Mouse (Mus musculus) myocyte (in vitro differentiated cells): ENCODE measurements around the gene Pnrc2.

Experiments
- E2F4 ChIP-seq: IDR thresholded peaks from one replicate; pipeline ENCODE4 v1.6.1; 2011; ENCODE audit warnings: mild to moderate bottlenecking, control low read depth, moderate library complexity; ENCODE audit not compliant: insufficient read depth
- MAX ChIP-seq: IDR thresholded peaks from one replicate; pipeline ENCODE4 v1.6.1; 2011; ENCODE audit warnings: low read depth, mild to moderate bottlenecking, control low read depth
- MYOD1 ChIP-seq, 3 experiments: IDR thresholded peaks; one replicate each; pipeline ENCODE4 v1.6.1; 2011; ENCODE audit warnings: control low read depth in 2 of 3, low read depth in 2 of 3, mild to moderate bottlenecking in 2 of 3, moderate library complexity in 1 of 3; ENCODE audit not compliant: insufficient read length in 2 of 3, control insufficient read depth in 1 of 3
- POLR2A ChIP-seq: IDR thresholded peaks from one replicate; pipeline ENCODE4 v1.6.1; 2011; ENCODE audit warnings: low read depth, mild to moderate bottlenecking, control low read depth, moderate library complexity; ENCODE audit not compliant: insufficient read length
- TCF12 ChIP-seq: IDR thresholded peaks from one replicate; pipeline ENCODE4 v1.6.1; 2011; ENCODE audit warnings: mild to moderate bottlenecking, control low read depth; ENCODE audit not compliant: poor library complexity, insufficient read depth, severe bottlenecking
- USF1 ChIP-seq: IDR thresholded peaks from one replicate; pipeline ENCODE4 v1.6.1; 2011; ENCODE audit warnings: low read depth, mild to moderate bottlenecking, control low read depth, moderate library complexity

DNA sequence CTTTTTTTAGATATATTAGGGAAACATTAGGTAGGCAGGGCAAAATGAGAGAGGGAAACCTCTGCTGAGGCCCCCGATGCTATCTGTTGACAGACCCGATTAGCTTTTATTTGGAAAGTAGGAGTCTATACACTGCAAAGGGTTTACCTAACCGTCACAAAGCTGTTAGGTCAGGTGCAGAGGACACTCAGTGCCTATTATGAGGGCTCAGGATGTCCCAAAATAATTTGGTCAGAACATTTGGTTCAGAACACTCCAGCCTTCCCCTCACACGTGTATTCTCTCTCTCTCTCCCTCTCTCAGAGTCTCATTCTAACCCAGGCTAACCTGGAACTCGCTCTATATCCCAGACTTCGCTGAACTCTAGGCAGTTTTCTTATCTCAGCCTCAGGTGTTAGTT, 8.4 kb upstream of the Pnrc2 start:
- TF ChIP-seq USF1 = no peak
- no peak for TF ChIP-seq POLR2A
- no peak for TF ChIP-seq MAX
- TF ChIP-seq TCF12 = no peak
- no peak for TF ChIP-seq MYOD1 (IDR thresholded peaks at IDR 0.05; ENCODE audit: control insufficient read depth in 1 of 3, insufficient read length in 2 of 3, low read depth in 2 of 3)
- no peak for TF ChIP-seq E2F4
